Mouse (Mus musculus) cerebellum, postnatal 36 days (tissue): ENCODE measurements around the gene Shbg.
"Not testable (repeated sequence)": the region's sequence is repeated elsewhere in the genome, so short reads cannot be mapped to it uniquely, and the experiment has no call there.

ENCODE experiments used
- DNase-seq, 2 experiments: peaks; one replicate each; pipeline ENCODE4 v3.0.0; 2021 to 2022; ENCODE audit warnings: mixed read lengths in 2 of 2

Gene Shbg

DNA sequence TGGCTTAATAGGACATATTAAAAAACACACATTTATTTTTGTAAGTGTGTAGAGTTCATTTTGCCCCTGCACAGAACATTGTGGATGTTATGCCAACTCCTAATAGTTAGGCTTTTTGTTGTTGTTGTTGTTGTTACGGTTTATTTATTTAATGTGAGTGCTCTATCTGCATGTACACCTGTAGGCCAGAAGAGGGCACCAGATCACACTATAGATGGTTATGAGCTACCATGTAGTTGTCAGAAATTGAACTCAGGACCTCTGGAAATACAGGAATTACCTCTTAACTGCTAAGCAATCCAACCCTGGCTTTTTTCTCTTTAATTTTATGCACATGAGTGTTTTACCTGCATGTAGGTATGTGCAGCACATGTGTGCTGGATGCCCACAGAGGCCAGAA lies 12.1 kb upstream of the Shbg start:
- DNase-seq, result no peak

DNA sequence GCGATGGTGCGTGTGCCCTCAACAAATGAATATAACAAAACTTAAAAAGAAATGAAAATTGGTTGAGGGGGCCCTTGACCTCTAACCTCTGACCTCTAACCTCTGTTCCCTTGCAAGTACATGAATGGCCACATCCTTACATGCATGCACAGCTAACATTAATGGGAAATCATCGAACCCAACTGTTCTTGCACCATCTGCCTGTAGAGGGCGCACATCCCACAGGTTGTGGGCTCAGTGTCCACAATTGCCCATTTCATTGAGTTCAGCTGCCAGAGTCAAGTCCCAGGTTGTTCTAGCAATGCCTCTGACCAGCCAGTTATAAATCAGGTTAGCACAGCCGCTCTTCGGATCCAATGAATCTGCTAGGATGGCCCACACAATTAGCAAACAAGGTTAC lies 10.6 kb upstream of the Shbg start:
- DNase-seq, result peak; percentile 85 to 90

DNA sequence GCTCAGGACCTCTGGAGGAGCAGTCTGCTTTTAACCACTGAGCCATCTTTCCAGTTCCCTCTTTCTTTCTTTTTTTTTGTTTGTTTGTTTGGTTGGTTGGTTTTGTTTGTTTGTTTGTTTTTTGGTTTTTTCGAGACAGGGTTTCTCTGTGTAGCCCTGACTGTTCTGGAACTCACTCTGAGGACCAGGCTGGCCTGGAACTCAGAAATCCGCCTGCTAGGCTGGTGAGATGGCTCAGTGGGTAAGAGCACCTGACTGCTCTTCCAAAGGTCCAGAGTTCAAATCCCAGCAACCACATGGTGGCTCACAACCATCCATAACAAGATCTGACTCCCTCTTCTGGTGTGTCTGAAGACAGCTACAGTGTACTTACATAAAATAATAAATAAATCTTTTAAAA lies 6.6 kb upstream of the Shbg start:
- DNase-seq, result not testable (repeated sequence)

DNA sequence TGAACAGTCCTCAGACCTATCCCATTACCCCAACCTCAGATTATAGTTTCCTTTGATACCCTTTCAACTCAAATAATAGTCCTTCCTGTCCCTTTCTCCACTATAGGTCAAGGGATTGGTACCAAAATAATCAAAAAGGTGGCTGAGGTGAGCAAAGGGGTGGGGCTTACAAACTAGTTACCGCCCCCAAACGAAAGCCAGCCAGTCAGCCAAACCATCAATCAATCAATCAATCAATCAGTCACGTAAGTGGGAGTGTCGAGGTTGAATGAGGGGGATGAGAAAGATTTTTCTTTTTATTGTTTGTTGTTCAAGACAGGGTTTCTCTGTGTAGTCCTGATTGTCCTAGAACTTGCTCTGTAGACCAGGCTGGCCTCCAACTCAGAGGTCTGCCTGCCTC lies 5.3 kb upstream of the Shbg start:
- no peak for DNase-seq

DNA sequence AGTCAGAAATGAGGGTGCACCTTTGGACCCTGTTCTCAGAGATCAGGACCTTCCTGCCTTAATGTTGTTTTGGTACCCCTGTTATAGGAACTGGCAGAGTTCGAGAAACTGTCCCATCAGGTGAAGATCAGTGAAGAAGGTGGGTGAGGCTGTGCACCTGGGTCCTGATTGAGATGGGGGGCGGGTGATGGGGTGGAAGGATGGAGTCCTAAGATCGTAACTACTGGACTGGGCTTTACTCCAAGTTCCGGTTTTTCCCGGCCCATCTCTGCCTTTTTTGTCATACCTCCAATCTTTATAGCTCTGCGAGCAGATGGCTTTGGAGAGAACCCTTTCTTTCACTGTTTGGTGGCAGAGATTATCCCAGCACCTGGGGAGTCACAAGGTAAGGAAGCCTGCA lies 4.7 kb upstream of the Shbg start:
- peak; percentile 51 to 63 for DNase-seq

DNA sequence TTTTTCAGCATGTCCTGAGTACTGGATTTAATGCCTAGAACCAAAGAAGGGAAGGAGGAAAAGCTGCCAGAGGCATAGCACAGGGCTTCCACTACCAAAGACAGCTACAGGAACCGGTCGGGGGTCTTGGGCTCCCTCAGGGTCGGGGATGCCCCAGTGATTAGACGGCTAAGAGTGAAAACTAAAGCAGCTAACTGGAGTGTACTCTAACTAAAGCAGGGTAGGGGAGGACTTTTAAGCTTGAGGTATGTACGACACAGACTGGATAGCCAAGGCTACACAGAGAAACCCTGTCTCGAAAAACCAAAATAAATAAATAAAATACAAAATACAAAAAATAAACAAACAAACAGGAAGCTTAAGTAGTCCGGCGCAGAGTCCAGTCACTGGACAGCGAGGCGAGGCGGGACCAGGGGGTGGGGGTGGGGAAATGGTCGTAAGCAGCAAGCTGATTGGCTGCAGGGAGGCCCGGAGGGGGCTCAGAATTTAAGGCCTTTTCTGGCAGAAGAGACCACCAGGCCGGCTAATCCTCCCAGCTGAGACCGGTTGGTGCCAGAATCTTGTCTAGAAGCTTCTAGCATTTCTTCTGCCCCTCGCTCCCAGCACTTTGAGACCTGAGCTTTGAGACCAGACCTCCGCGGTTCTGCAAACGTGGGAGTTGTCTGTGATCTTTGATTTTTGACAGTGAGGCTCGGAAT lies 4.0 kb upstream of the Shbg start, which contains the start of gene Sat2:
Gene Sat2 (plus strand): TSS at position 454 of the 698 bp plus-strand sequence.
- DNase-seq, result peak; percentile 64

DNA sequence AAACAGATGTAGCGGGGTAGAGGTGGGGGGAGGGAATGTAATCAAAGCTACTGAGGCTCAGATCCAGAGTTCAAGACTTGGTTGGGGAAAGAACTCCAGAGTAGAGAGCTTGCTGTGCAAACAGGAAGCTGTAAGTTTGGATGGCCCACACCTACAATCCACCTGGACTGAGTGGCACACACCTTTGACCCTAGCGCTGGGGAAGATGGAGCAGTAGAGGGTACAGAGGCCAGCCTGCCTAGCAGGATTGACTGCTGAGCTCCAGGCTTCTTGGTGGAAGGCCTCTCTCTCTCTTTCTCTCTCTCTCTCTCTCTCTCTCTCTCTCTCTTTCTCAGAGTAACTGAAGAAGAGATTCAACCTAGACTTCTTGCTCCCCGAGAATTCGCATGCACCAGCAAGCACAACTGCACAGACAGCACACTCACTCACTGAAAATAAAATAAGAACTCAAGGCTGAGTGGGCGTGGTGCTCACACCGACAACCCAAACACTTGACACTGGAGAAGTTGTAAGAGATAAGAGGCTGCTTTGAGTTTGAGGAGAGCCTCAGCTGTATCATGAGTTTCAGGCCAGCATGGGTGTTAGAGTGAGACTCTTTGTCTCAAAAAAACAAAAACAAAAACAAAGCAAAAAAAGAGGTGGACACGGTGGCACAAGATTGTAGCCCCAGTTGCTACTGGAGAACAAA lies 2.8 kb upstream of the Shbg start:
- DNase-seq, result no peak

DNA sequence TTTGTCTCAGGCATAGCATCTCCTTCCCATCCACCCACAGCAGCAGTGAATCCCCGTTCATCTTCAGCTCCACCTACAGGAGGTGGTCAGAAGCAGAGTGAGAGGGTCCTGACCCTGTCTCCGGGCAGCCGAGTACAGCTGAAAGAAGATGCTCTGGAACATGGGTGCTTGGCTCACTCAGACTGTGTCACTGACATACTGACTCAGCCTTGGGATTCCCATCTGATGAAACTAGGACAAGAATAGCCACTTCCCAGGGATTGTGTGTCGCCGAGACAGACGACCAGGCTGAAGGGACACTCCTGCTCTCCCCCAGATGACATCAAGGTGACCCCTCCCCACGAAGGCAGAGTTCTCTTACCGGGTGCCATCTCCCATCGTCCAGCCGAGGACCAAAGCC lies 924 bp downstream of the Shbg start:
- DNase-seq, result no peak

DNA sequence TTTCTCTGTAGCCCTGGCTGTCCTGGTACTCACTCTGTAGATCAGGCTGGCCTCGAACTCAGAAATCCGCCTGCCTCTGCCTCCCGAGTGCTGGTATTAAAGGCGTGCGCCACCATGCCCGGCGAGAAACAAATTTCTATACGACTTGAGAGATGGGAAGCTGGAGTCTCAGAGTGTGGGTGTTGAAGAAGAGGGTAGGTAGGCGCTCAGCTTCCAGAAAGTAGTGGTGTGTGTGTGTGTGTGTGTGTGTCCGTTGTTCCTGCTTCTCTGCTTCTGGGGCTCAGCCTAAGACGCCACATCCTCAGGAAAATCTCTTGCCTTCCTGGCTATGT lies 3.5 kb downstream of the Shbg start:
- not testable (repeated sequence) for DNase-seq

DNA sequence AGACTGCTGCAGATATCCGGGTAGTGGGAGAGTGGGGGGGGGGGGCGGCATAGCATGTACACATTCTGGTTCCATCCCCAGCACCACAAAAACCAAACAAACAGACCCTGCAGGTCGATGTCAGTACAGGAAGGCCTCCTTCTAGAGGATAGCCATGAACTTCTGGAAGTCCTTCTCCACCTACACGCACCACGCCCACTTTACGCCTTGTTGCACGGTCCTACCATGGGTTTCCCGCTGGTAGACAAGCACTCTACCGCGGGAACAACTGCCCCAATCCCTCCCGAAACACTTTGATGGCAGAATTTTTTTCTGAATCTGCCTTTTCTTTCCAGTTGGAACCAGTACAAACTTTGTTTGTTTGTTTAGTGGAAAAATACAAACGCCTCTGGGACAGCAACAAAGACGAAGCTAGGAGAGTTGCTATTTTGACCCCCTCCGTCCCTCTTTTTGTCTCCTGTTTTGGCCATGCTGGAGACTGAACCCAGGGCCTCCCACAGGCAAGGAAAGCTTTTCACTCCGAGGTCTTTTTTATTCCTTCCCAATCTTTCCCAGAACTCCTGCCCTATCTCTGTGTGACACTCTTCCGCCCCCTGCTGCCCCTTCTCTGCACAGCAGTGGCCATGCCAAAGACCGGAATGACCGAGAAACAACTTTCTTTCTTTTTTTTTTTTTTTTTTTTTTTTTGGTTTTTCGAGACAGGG lies 4.0 kb downstream of the Shbg start:
- peak; percentile 85 to 87 for DNase-seq

DNA sequence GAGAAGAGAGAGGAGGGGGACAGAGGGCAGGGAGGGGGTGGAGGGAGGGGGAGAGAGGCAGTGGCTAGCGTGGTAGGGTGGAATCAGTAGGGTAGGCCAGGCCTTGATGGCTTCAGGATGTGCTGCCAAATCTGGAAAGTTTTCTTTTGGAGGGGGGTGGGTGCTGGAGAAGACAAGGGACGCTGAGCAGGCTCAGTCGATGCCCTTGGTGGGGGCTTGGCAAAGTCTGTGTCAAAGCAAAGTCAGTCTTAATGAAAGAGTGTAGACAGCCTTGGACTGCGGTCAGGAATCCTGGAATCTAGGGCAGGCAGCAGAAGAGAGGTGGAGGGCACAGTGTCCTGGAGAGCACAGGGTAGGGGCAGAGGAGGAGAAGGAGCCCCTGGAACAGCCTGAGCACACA lies 6.8 kb downstream of the Shbg start:
- DNase-seq, result no peak

DNA sequence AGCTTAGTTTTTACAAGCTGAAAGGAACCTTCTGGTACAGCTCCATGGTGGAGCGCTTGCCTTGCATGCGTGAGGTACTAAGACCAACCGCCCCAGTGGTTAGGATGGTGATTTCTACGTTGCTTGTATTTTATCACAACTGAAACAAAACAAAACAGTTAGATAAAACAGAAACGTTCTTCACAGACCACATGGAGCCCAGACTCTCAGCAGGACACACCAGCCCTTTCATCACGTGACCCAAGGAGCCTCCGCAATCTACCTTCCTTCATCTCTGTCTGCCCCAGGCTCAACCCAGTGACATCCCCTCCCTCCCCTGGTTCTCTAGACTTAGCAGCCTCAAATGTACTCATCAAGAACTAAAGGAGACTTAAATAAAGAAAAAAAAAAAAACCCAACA lies 8.3 kb downstream of the Shbg start:
- no peak for DNase-seq

DNA sequence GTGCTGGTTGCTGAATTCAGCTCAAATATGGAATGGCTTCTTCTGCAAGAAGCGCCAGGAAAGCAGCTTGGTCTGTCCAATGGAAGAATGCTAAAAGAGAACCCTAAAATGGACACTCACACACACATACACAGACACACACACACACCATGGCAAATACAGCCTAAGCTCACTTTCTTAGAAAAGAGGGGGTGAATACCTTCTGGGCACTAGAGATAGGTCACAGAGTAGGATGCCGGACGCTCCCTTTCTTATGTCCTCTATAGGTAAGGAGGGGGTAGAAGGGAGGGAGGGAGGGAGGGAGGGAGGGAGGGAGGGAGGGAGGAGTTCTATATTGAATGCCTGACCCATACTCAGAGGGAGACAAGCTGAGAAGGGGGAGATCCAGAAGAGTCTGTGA lies 9.2 kb downstream of the Shbg start:
- DNase-seq, result no peak

DNA sequence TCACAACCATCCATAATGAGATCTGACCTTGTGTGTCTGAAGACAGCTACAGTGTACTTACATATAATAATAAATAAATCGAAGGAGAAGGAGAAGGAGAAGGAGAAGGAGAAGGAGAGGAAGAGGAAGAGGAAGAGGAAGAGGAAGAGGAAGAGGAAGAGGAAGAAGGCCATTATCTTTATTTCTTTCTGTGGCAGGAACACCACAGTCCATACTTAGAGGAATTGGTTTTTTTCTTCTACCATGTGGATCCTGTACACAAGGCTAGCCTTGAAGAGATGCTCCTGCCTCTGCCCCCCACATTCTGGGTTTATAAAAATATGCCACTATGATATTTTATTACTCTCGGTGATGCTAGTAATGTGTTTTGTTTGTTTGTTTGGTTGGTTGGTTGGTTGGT lies 10.9 kb downstream of the Shbg start:
- no peak for DNase-seq

DNA sequence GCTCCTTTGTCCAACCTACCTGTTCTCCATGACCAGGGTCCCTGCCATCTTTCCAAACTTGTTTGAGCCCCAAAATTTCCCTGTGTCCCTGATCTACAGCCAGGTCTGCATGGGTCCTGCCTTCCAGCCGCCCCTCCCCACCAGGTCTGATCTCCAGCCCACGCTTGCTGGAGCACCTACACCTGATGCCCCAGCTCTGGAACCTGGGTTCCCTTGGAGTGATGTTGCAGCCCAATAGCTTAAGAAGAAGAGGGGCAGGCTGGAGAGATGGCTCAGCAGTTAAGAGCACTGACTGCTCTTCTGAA lies 11.3 kb downstream of the Shbg start:
- DNase-seq, result peak in 1 of 2 experiments; percentile 27

DNA sequence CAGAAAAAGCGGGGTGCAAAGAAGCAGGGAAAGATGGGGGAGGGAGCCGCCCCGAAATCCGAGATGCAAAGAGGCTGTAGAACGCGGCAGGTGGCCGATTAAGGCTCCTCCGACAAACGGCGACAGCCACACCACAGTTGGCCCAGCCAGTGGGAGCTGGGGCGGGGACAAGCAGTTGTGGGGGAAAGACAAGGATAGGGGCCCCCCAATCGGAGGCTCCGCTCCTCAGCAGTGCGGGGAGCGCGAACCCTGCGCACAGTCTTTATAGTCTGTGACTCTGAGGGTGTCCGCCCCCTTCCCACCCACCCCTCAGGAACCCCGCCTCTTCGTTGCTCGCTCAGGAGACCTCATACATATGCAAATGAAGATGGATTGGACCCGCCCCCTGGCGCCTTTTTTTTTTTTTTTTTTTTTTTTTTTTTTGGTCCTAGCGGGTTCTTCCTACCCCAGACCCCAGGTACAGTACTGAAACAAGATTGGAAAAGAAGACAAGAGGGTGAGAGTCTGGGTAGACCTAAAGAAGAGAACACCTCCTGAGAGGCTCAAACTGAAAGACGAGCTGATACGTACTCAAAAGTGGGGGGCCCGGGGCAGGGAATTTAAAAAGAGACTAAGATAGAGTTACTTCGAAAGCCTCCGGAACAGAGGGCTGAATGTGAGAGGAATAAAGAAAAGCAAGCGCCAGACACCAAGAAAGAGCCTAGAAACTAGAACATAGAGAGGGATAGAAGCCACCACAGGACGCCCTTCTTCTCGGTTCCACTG lies 11.8 kb downstream of the Shbg start, which contains the start of gene Atp1b2:
Gene Atp1b2 (minus strand): TSS at position 217 of the 765 bp plus-strand sequence.
- DNase-seq, result peak; percentile 92 to 93

DNA sequence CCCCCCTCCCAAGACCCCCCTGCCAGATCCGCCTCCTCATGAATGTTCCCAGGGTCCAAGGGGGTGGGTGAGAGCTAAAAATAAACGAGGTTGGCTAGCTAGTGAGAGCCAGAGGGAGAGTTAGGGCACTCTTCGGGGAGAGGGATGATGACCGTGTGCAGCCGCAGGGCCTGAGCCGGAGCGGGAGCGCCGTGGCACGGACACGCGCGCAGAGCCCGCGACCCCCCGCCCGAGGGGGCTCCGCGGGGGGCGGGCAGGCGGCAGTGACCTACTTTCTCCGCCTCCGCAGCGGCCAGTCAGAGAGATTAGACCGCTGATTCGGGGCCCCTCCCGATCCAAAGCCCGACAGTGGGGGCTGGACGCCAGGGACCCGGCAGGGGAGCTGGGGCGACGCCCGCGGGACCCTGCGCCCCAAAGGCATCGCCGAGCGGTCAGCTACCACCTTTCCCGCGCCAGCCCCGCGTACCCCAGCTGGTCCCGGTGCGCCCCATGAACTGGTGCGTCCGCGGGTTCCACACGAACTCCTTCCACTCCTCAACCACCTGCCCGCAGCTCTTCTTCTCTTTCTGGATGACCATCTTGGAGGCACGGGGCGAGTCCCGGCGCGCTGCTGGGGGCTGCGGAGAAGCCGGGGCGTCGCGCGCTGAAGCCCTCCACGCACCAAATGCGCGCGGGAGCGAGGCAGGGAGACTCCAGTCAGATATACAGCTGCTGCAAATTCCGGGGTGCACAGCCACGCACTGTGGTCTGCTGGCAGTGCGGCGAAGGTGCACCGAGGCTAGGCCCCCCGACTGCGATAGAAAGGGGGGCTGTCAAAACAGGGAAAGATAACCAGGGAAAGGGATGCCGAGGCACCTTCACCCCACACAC lies 12.7 kb downstream of the Shbg start:
- peak; percentile 82 to 88 for DNase-seq

DNA sequence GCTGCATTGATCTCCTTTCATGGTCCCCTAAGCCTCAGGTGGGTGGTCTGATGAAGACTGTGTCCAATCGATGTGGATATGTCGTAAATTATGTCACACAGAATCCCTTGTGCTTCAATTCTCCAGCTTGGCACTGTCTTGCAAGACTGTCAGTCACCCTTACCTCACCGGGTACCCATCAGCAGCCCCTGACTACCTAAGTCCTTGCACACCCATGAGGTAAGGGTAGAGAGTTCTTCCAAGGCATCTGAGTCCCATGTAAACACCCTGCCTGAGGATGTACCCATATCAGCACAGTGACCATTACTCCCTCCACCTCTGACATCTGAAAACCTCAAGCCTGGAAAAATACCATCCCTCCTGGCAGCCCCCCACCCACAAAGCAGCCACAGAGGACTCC lies 13.4 kb downstream of the Shbg start:
- peak in 1 of 2 experiments; percentile 23 for DNase-seq

DNA sequence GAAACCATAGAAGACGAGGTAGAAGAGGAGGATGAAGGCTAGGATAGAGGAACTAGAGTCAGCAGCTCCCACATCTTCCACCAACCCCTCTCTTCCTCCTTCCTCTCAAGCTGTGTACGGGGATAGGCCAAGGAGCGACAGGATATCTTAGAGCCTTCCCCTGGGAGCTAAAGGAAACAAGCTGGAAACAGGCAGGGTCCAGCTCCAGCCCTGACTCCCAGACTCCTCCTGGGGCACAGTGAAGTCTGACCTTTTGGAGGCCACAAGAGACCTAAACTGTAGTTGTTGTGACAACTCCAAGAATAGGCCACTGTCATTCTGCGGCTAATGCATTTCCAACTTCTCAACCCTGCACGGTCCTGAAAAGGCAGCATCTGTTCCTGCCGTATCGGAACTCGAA lies 14.2 kb downstream of the Shbg start:
- DNase-seq, result peak in 1 of 2 experiments; percentile 31

DNA sequence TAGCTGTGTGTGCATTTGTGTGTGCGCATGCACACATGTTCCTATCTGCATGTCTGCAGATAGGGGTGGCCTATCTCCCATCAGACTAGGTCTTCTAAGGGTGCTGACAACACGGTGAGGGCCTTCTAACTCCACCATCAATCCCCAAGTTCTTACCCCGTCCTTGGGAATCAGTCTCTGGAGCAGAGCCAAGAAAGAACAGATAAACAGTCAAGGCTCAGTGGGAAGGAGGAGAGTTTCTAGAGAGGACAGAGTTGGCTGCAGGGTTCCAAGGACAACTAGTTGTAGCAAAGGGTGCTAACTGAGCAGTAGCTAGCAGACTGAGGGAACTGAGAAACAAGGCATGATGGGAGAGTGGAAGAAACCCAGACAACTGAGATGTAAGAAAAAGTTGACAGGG lies 15.9 kb downstream of the Shbg start:
- DNase-seq, result no peak

DNA sequence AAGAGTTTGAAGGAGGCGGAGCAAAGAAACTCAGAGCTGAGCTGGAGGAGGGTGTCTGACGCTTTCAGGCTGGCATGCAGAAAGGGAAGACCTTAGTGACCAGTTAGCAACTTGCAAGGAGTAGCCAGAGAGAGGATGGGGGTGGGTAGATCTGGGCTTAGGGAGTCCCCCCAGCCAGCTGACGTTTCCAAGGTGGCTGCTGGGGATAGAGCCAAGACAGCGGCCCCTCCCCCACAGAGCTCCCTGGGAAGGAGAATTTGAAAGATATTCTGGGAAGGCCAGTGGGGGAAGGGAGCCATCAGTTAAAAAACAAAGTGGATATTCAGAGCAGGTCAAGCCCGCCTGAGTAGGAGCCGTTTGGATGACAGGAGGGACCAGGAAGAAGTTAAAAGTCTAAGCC lies 17.6 kb downstream of the Shbg start:
- DNase-seq, result peak; percentile 43 to 58

DNA sequence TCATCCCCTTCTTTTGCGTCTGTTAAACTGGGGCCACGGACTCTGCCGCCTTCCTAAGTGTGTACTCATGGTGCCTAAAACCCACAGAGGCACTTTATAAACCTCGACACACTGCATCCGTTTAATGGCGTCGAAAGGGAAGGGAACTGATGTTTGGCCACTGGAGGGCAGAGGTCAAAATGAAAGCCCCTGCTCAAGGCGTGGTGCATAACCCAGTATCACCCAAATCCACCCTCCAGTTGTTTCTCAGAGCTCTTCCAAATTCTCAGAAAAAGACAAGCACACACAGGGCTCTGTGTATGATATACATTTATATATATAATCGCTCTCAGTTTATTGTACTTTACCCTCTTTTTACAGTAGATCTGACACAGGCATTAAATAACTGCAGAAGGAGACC lies 18.3 kb downstream of the Shbg start:
- DNase-seq, result no peak
